Mouse (Mus musculus) spleen, postnatal 10 days (tissue): ENCODE data around the gene Ppp1r15a.
"Not testable (repeated sequence)": the region's sequence is repeated elsewhere in the genome, so short reads cannot be mapped to it uniquely, and the experiment has no call there.

ENCODE experiments used
- DNase-seq, 2 experiments: peaks; one replicate each; pipeline ENCODE4 v3.0.0; 2021 to 2022; ENCODE audit warnings: low spot score in 2 of 2

Ppp1r15a gene

GRCm38 (mm10) chr7:45484985-45485384 lies 41.1 kb downstream of the Ppp1r15a start:
- not testable (repeated sequence) for DNase-seq

- DNase-seq, result no peak
These were observed 43.9 kb downstream of the Ppp1r15a start for GRCm38 (mm10) chr7:45482166-45482565.

GRCm38 (mm10) chr7:45481374-45481927 lies 44.6 kb downstream of the Ppp1r15a start, which contains the start of gene Tulp2:
Gene Tulp2, plus strand, starts transcription at chr7:45481877.
- peak; percentile 57 to 80 for DNase-seq

- DNase-seq, result not testable (repeated sequence)
These were observed 45.8 kb downstream of the Ppp1r15a start for GRCm38 (mm10) chr7:45480310-45480709.

- DNase-seq, result no peak
These were observed 47.3 kb downstream of the Ppp1r15a start for GRCm38 (mm10) chr7:45478774-45479173.

- peak; percentile 45 to 80 for DNase-seq
These were observed 49.1 kb downstream of the Ppp1r15a start for GRCm38 (mm10) chr7:45477003-45477402.

GRCm38 (mm10) chr7:45476453-45476852 lies 49.6 kb downstream of the Ppp1r15a start:
- no peak for DNase-seq

GRCm38 (mm10) chr7:45475291-45475969 lies 50.6 kb downstream of the Ppp1r15a start:
- DNase-seq, result no peak
